Mouse (Mus musculus) MEL (cell line): ENCODE measurements around the gene Pdzd2. TPM values are rescaled to one million over a fixed set of nuclear protein-coding genes. Genes with fewer than 3 reads are reported as not detected.

Source experiments
- DNase-seq: peaks from one replicate; pipeline ENCODE4 v3.0.0; 2011; ENCODE audit warnings: low read depth, low spot score
- H3K27ac ChIP-seq: 2 replicates; pipeline ENCODE4 v1.5.1; 2012; ENCODE audit warnings: low read depth, mild to moderate bottlenecking, control low read depth, low read length, moderate library complexity; ENCODE audit not compliant: control insufficient read depth
- H3K27me3 ChIP-seq, 2 experiments: fragments of 150-350 bp in 1 of 2; sonication (generic) in 1 of 2; 2 replicates each; pipeline ENCODE4 v1.6.1; 2012; ENCODE audit warnings: low read length in 2 of 2, mild to moderate bottlenecking in 2 of 2, improper control_type of control experiment in 1 of 2, moderate library complexity in 1 of 2; ENCODE audit not compliant: insufficient read depth in 2 of 2, control insufficient read depth in 1 of 2
- H3K36me3 ChIP-seq, 2 experiments: 2 replicates each; pipeline ENCODE4 v1.6.1; 2012 to 2014; ENCODE audit warnings: low read length in 2 of 2, improper control_type of control experiment in 1 of 2, inconsistent platforms in 1 of 2, mild to moderate bottlenecking in 1 of 2; ENCODE audit not compliant: insufficient read depth in 2 of 2, control insufficient read depth in 1 of 2
- H3K4me1 ChIP-seq, 2 experiments: fragments of 150-350 bp in 1 of 2; sonication (generic) in 1 of 2; 2 replicates each; pipeline ENCODE4 v1.6.1; 2012; ENCODE audit warnings: low read length in 2 of 2, improper control_type of control experiment in 1 of 2, mild to moderate bottlenecking in 1 of 2; ENCODE audit not compliant: insufficient read depth in 2 of 2, control insufficient read depth in 1 of 2
- H3K4me3 ChIP-seq, 2 experiments: fragments of 150-350 bp in 1 of 2; sonication (generic) in 1 of 2; 2 replicates each; pipeline ENCODE4 v1.5.1; 2012; ENCODE audit warnings: low read depth in 2 of 2, low read length in 2 of 2, mild to moderate bottlenecking in 2 of 2, moderate library complexity in 2 of 2, control low read depth in 1 of 2, improper control_type of control experiment in 1 of 2; ENCODE audit not compliant: control insufficient read depth in 1 of 2, insufficient read depth in 1 of 2
- H3K79me2 ChIP-seq: 2 replicates; pipeline ENCODE4 v1.6.1; 2012; ENCODE audit warnings: mild to moderate bottlenecking, low read length, moderate library complexity; ENCODE audit not compliant: control insufficient read depth, poor library complexity, insufficient read depth
- H3K9ac ChIP-seq: 2 replicates; pipeline ENCODE4 v1.6.1; 2012; ENCODE audit warnings: low read depth, mild to moderate bottlenecking, control low read depth, low read length, moderate library complexity; ENCODE audit not compliant: control insufficient read depth, poor library complexity, severe bottlenecking
- H3K9me3 ChIP-seq: fragments of 150-350 bp; sonication (generic); replicated peaks from 2 replicates; pipeline ENCODE4 v1.6.1; 2012; ENCODE audit warnings: mild to moderate bottlenecking, low read length, improper control_type of control experiment, moderate library complexity; ENCODE audit not compliant: insufficient read depth
- BHLHE40 ChIP-seq: IDR thresholded peaks from 2 replicates; pipeline ENCODE4 v1.6.1; 2012; ENCODE audit warnings: low read depth, mild to moderate bottlenecking, inconsistent platforms, low read length, improper control_type of control experiment, borderline replicate concordance
- CHD1 ChIP-seq: IDR thresholded peaks from 2 replicates; pipeline ENCODE4 v1.6.1; 2012; ENCODE audit warnings: low read depth, mild to moderate bottlenecking, inconsistent platforms, low read length, improper control_type of control experiment
- CHD2 ChIP-seq: IDR thresholded peaks from 2 replicates; pipeline ENCODE4 v1.6.1; 2011; ENCODE audit warnings: low read length, improper control_type of control experiment
- CTCF ChIP-seq, 3 experiments: IDR thresholded peaks in 2 of 3; conservative IDR thresholded peaks in 1 of 3; 2 replicates each; pipeline ENCODE4 v1.5.1; 2011 to 2012; ENCODE audit warnings: low read length in 3 of 3, low read depth in 2 of 3, mild to moderate bottlenecking in 2 of 3, improper control_type of control experiment in 1 of 3, inconsistent platforms in 1 of 3, mixed read lengths in 1 of 3, moderate library complexity in 1 of 3; ENCODE audit not compliant: control insufficient read depth in 1 of 3, insufficient read depth in 1 of 3, poor library complexity in 1 of 3, severe bottlenecking in 1 of 3
- E2F4 ChIP-seq: IDR thresholded peaks from 2 replicates; pipeline ENCODE4 v1.6.1; 2011; ENCODE audit warnings: low read depth, low read length, improper control_type of control experiment, borderline replicate concordance
- ELF1 ChIP-seq: IDR thresholded peaks from 2 replicates; pipeline ENCODE4 v1.6.1; 2014; ENCODE audit warnings: low read depth, mild to moderate bottlenecking, inconsistent platforms, low read length, improper control_type of control experiment, moderate library complexity
- EP300 ChIP-seq, 2 experiments: IDR thresholded peaks; 2 replicates each; pipeline ENCODE4 v1.6.1; 2011; ENCODE audit warnings: improper control_type of control experiment in 2 of 2, low read length in 2 of 2, low read depth in 1 of 2, mild to moderate bottlenecking in 1 of 2
- ETS1 ChIP-seq: IDR thresholded peaks from 2 replicates; pipeline ENCODE4 v1.6.1; 2012; ENCODE audit warnings: low read depth, mild to moderate bottlenecking, inconsistent platforms, low read length, improper control_type of control experiment, moderate library complexity
- GABPA ChIP-seq: IDR thresholded peaks from 2 replicates; pipeline ENCODE4 v1.6.1; 2012; ENCODE audit warnings: low read depth, mild to moderate bottlenecking, inconsistent platforms, low read length, improper control_type of control experiment, moderate library complexity
- GATA1 ChIP-seq: IDR thresholded peaks from 2 replicates; pipeline ENCODE4 v1.6.1; 2011; ENCODE audit warnings: low read depth, low read length, improper control_type of control experiment
- HCFC1 ChIP-seq: IDR thresholded peaks from 2 replicates; pipeline ENCODE4 v1.6.1; 2012; ENCODE audit warnings: low read depth, mild to moderate bottlenecking, inconsistent platforms, low read length, improper control_type of control experiment, moderate library complexity
- JUND ChIP-seq: IDR thresholded peaks from 2 replicates; pipeline ENCODE4 v1.6.1; 2011; ENCODE audit warnings: low read depth, mild to moderate bottlenecking, improper control_type of control experiment, low read length
- KAT2A ChIP-seq: conservative IDR thresholded peaks from 2 replicates; pipeline ENCODE4 v1.6.1; 2012; ENCODE audit warnings: low read depth, low read length, improper control_type of control experiment, inconsistent platforms
- MAX ChIP-seq: IDR thresholded peaks from 2 replicates; pipeline ENCODE4 v1.6.1; 2011; ENCODE audit warnings: low read length, improper control_type of control experiment
- MAZ ChIP-seq: IDR thresholded peaks from 2 replicates; pipeline ENCODE4 v1.6.1; 2012; ENCODE audit warnings: low read depth, mild to moderate bottlenecking, inconsistent platforms, low read length, improper control_type of control experiment
- MXI1 ChIP-seq: IDR thresholded peaks from 2 replicates; pipeline ENCODE4 v1.6.1; 2011; ENCODE audit warnings: mild to moderate bottlenecking, low read depth, low read length, improper control_type of control experiment
- MYB ChIP-seq: IDR thresholded peaks from 2 replicates; pipeline ENCODE4 v1.6.1; 2011; ENCODE audit warnings: mild to moderate bottlenecking, low read depth, low read length, improper control_type of control experiment
- MYC ChIP-seq: IDR thresholded peaks from 2 replicates; pipeline ENCODE4 v1.6.1; 2011; ENCODE audit warnings: low read depth, mild to moderate bottlenecking, low read length, improper control_type of control experiment, moderate library complexity
- NELFE ChIP-seq: IDR thresholded peaks from 2 replicates; pipeline ENCODE4 v1.6.1; 2011; ENCODE audit warnings: low read depth, low read length, improper control_type of control experiment
- POLR2A ChIP-seq, 2 experiments: IDR thresholded peaks; 2 replicates each; pipeline ENCODE4 v1.6.1; 2011 to 2012; ENCODE audit warnings: low read length in 2 of 2, mild to moderate bottlenecking in 2 of 2, control low read depth in 1 of 2, improper control_type of control experiment in 1 of 2, low read depth in 1 of 2, moderate library complexity in 1 of 2; ENCODE audit not compliant: control insufficient read depth in 1 of 2, insufficient read depth in 1 of 2, poor library complexity in 1 of 2
- POLR2AphosphoS2 ChIP-seq: IDR thresholded peaks from 2 replicates; pipeline ENCODE4 v1.6.1; 2011; ENCODE audit warnings: low read length, improper control_type of control experiment
- POLR2AphosphoS5 ChIP-seq: IDR thresholded peaks from 2 replicates; pipeline ENCODE4 v1.6.1; 2012; ENCODE audit warnings: low read depth, borderline replicate concordance, mild to moderate bottlenecking, inconsistent platforms, low read length, moderate library complexity, mixed read lengths
- RAD21 ChIP-seq: IDR thresholded peaks from 2 replicates; pipeline ENCODE4 v1.6.1; 2011; ENCODE audit warnings: mild to moderate bottlenecking, low read depth, low read length, improper control_type of control experiment
- SIN3A ChIP-seq: IDR thresholded peaks from 2 replicates; pipeline ENCODE4 v1.6.1; 2012; ENCODE audit warnings: low read length, improper control_type of control experiment, inconsistent platforms
- TAL1 ChIP-seq: IDR thresholded peaks from 2 replicates; pipeline ENCODE4 v1.6.1; 2012; ENCODE audit warnings: mild to moderate bottlenecking, inconsistent platforms, low read length, moderate library complexity, mixed read lengths
- TCF12 ChIP-seq: IDR thresholded peaks from 2 replicates; pipeline ENCODE4 v1.6.1; 2014; ENCODE audit warnings: low read depth, mild to moderate bottlenecking, inconsistent platforms, low read length, improper control_type of control experiment, moderate library complexity
- UBTF ChIP-seq: IDR thresholded peaks from 2 replicates; pipeline ENCODE4 v1.6.1; 2012; ENCODE audit warnings: low read depth, mild to moderate bottlenecking, inconsistent platforms, low read length, improper control_type of control experiment, moderate library complexity, borderline replicate concordance; ENCODE audit not compliant: insufficient read depth
- USF2 ChIP-seq, 2 experiments: IDR thresholded peaks; 2 replicates each; pipeline ENCODE4 v1.6.1; 2011 to 2012; ENCODE audit warnings: improper control_type of control experiment in 2 of 2, low read length in 2 of 2, borderline replicate concordance in 1 of 2, inconsistent platforms in 1 of 2, low read depth in 1 of 2, mild to moderate bottlenecking in 1 of 2; ENCODE audit not compliant: insufficient read depth in 1 of 2
- ZMIZ1 ChIP-seq: IDR thresholded peaks from 2 replicates; pipeline ENCODE4 v1.6.1; 2012; ENCODE audit warnings: low read depth, mild to moderate bottlenecking, inconsistent platforms, low read length, improper control_type of control experiment, moderate library complexity
- polyA plus RNA-seq, 2 experiments: library from polyadenylated mRNA; stranded (reverse) in 1 of 2; unstranded in 1 of 2; fragments of >175 nt in 1 of 2; fragments of >200 nt in 1 of 2; gene quantifications; 2 replicates each; pipeline versions ENCODE4 v1.2.1 to v1.2.4; 2012; ENCODE audit warnings: low replicate concordance in 2 of 2, low read depth in 1 of 2; ENCODE audit not compliant: insufficient read length in 2 of 2, insufficient read depth in 1 of 2, missing spikeins in 1 of 2
- total RNA-seq: library from RNA; depleted of rRNA; stranded (reverse); fragments of 300-350 nt; gene quantifications from 2 replicates; pipeline ENCODE4 v1.2.3, GENCODE M21; 2012

Pdzd2 gene
- total and polyA plus RNA-seq, 3 experiments: 0.15 to 0.33 TPM; not detected in 1

GRCm38 (mm10) chr15:12433893-12434599 is 305.7 kb downstream of the Pdzd2 start:
- Histone ChIP-seq H3K9ac (no peak overlapping the region), H3K27me3 (no peaks in the 10 kb centered on the region; a peak in 1 of 4 replicates), H3K4me3 (no peak overlapping the region), H3K9me3 (no peaks in the 10 kb centered on the region), H3K79me2 (no peaks in the 10 kb centered on the region), H3K27ac (no peak overlapping the region), H3K4me1 (peaks cover 0 to 4% of the 10 kb centered on the region in 2 experiments; a peak in 1 of 4 replicates), H3K36me3 (0 out of 4 replicates have a peak, but pooled peaks cover 0 to 2% of the 10 kb centered on the region in 2 experiments)
- DNase-seq: no peak
- TF ChIP-seq MAX: no peak
- no peak for TF ChIP-seq CHD1
- no peak for TF ChIP-seq SIN3A
- TF ChIP-seq EP300 (IDR thresholded peaks at IDR 0.05; ENCODE audit: low read depth in 1 of 2, low read length in 2 of 2): no peak
- no peak for TF ChIP-seq GATA1
- no peak for TF ChIP-seq POLR2AphosphoS5
- no peak for TF ChIP-seq CHD2
- no peak for TF ChIP-seq GABPA
- TF ChIP-seq JUND: no peak
- no peak for TF ChIP-seq USF2 (IDR thresholded peaks at IDR 0.05; ENCODE audit: borderline replicate concordance in 1 of 2, insufficient read depth in 1 of 2, low read depth in 1 of 2, low read length in 2 of 2)
- TF ChIP-seq MYB: no peak
- TF ChIP-seq BHLHE40: no peak
- no peak for TF ChIP-seq POLR2AphosphoS2
- no peak for TF ChIP-seq TAL1
- TF ChIP-seq ELF1: no peak
- no peak for TF ChIP-seq UBTF
- no peak for TF ChIP-seq KAT2A
- no peak for TF ChIP-seq MYC
- no peak for TF ChIP-seq MAZ

- Histone ChIP-seq H3K9ac (no peak overlapping the region), H3K27ac (no peak overlapping the region), H3K27me3 (no peaks in the 10 kb centered on the region; a peak in 2 of 4 replicates), H3K36me3 (no peaks in the 10 kb centered on the region), H3K4me1 (no peaks in the 10 kb centered on the region), H3K9me3 (no peaks in the 10 kb centered on the region), H3K79me2 (no peaks in the 10 kb centered on the region), H3K4me3 (no peak overlapping the region)
- no peak for TF ChIP-seq RAD21
- no peak for TF ChIP-seq POLR2A (IDR thresholded peaks at IDR 0.05; ENCODE audit: control insufficient read depth in 1 of 2, insufficient read depth in 1 of 2, low read depth in 1 of 2, low read length in 2 of 2, poor library complexity in 1 of 2)
- TF ChIP-seq ZMIZ1: no peak
- TF ChIP-seq MYB: no peak
- TF ChIP-seq MYC: no peak
- no peak for TF ChIP-seq CHD1
- no peak for TF ChIP-seq ETS1
- no peak for TF ChIP-seq KAT2A
- TF ChIP-seq CTCF (IDR thresholded peaks at IDR 0.05 in 2 of 3, conservative IDR thresholded peaks at IDR 0.05 in 1 of 3; ENCODE audit: control insufficient read depth in 1 of 3, insufficient read depth in 1 of 3, low read depth in 2 of 3, low read length in 3 of 3, poor library complexity in 1 of 3, severe bottlenecking in 1 of 3): no peak
- no peak for TF ChIP-seq NELFE
- TF ChIP-seq TCF12: no peak
- no peak for TF ChIP-seq MXI1
- TF ChIP-seq MAZ: no peak
- TF ChIP-seq HCFC1: no peak
- no peak for TF ChIP-seq E2F4
- no peak for TF ChIP-seq MAX
- DNase-seq: no peak
These were observed 306.8 kb downstream of the Pdzd2 start for GRCm38 (mm10) chr15:12432879-12433278.
